Mouse (Mus musculus) embryonic fibroblast, embryonic 13.5 days (primary cell): ENCODE results near the gene Fbxo3.

Experiments used
- CTCF ChIP-seq: IDR thresholded peaks from 2 replicates; pipeline ENCODE4 v1.5.1; 2011; ENCODE audit warnings: mild to moderate bottlenecking, control low read depth, low read length, moderate library complexity, borderline replicate concordance; ENCODE audit not compliant: insufficient read depth
- POLR2A ChIP-seq: IDR thresholded peaks from 2 replicates; pipeline ENCODE4 v1.6.1; 2011; ENCODE audit warnings: low read depth, mild to moderate bottlenecking, control low read depth, low read length, moderate library complexity

- TF ChIP-seq CTCF (no peak), POLR2A (no peak)
Observed at GRCm38 (mm10) chr2:104035595-104035994, 8.1 kb downstream of the Fbxo3 start.
